Mouse (Mus musculus) liver, postnatal 0 days (tissue): ENCODE measurements at regions not wholly inside any gene's neighbourhood (a gene's known extent, or its start where the extent isn't known, plus 50 kb on each side); places are given as distances from the start of the nearest gene placed in this dataset.

Source experiments
- ATAC-seq: fragments of 200-750 bp; cut with Nextera tagmentation; 2 replicates; pipeline ENCODE4 v1.8.0; 2017; ENCODE audit warnings: mild to moderate bottlenecking, moderate library complexity
- DNase-seq: peaks from one replicate; pipeline ENCODE4 v3.0.0-alpha.2; 2016
- H3K27ac ChIP-seq: fragments of 300-500 bp; sonication (generic); 2 replicates; pipeline ENCODE4 v1.5.1; 2014; ENCODE audit warnings: antibody characterized with exemption, moderate library complexity, mild to moderate bottlenecking, low read depth
- H3K27me3 ChIP-seq: fragments of 300-500 bp; sonication (generic); 2 replicates; pipeline ENCODE4 v1.6.1; 2014; ENCODE audit warnings: low read length, control low read depth, mixed read lengths; ENCODE audit not compliant: insufficient read depth
- H3K36me3 ChIP-seq: fragments of 300-500 bp; sonication (generic); replicated peaks from 2 replicates; pipeline ENCODE4 v1.6.1; 2014; ENCODE audit warnings: mild to moderate bottlenecking, control low read depth, low read length, moderate library complexity, mixed read lengths; ENCODE audit not compliant: insufficient read depth
- H3K4me1 ChIP-seq: fragments of 300-500 bp; sonication (generic); 2 replicates; pipeline ENCODE4 v1.6.1; 2014; ENCODE audit warnings: antibody characterized with exemption, mild to moderate bottlenecking, control low read depth; ENCODE audit not compliant: insufficient read depth
- H3K4me2 ChIP-seq: fragments of 300-500 bp; sonication (generic); 2 replicates; pipeline ENCODE4 v1.6.1; 2014; ENCODE audit warnings: low read depth, mild to moderate bottlenecking, low read length, moderate library complexity, mixed read lengths
- H3K4me3 ChIP-seq: fragments of 300-500 bp; sonication (generic); 2 replicates; pipeline ENCODE4 v1.5.1; 2014; ENCODE audit warnings: low read depth, low read length
- H3K9ac ChIP-seq: fragments of 300-500 bp; sonication (generic); replicated peaks from 2 replicates; pipeline ENCODE4 v1.6.1; 2014; ENCODE audit warnings: mild to moderate bottlenecking, moderate library complexity
- H3K9me3 ChIP-seq: fragments of 300-500 bp; sonication (generic); 2 replicates; pipeline ENCODE4 v1.6.1; 2016; ENCODE audit warnings: mild to moderate bottlenecking, control low read depth, low read length, mixed read lengths
- CTCF ChIP-seq: sonication (generic); IDR thresholded peaks from 2 replicates; pipeline ENCODE4 v1.5.1; 2016; ENCODE audit warnings: antibody characterized with exemption, low read depth
- EP300 ChIP-seq: IDR thresholded peaks from 2 replicates; pipeline ENCODE4 v1.6.1; 2016; ENCODE audit warnings: antibody characterized with exemption, low read depth, mild to moderate bottlenecking
- WGBS: fragments of 180-500 bp; shearing (Covaris S2); extraction: QIAGEN DNeasy Blood & Tissue Kit; methylation state at CpG from one replicate; pipeline ENCODE4 v1.1.7; 2014; ENCODE audit not compliant: insufficient replicate concordance; 5-methylcytosine and 5-hydroxymethylcytosine counted together

DNA sequence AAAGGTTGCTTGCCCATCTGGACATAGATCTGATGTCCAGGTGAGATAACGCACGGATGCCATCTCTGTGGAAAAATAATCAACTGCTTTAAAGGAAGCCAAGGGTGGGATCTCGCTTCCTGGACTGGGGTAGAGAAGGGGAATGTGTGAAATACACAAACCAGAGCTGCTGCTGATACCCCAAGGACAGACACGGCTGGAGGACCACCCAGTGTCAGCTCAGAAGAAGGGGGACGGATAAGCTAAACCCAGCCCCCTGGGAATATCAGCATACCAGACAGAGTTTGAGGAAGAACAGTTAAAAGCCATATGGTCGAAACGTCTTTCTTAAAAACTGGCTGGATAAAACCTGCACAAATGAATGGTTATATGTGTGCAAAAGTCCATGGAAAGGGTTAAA is 202.8 kb upstream of the Klf3 start:
- WGBS = 44% methylated on average over 7 of the region's 7 CpGs
- Histone ChIP-seq H3K4me1 (peaks cover 25% of the 10 kb centered on the region), H3K9me3 (no peaks in the 10 kb centered on the region), H3K36me3 (no peaks in the 10 kb centered on the region), H3K4me2 (peak overlapping the region; percentile 61), H3K27ac (peak overlapping the region; percentile 65), H3K4me3 (peak overlapping the region; percentile 13; the same call in 1 of the 2 replicates), H3K9ac (peak overlapping the region; percentile 44; the same call in 1 of the 2 replicates), H3K27me3 (no peaks in the 10 kb centered on the region)
- no peak for DNase-seq
- ATAC-seq = no peak; the same call in 1 of the 2 replicates
- TF ChIP-seq CTCF (no peak), EP300 (no peak)

DNA sequence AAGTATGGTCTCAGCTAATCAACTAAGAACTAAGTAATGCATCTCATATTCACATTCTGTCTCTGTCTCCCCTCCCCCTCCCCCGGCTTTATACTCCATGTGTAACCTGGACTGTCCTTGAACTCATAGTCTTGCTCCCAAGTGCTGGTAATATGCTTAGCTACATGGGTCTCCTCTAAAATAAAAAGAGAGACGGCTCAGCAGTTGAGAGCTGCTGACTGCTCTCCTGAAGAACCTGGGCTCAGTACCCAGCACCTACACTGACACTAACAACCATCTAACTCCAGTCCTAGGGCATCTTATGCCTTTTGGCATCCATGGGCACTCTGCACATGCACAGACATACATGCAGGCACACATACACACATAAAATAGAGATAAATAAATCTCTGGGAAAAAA is 202.4 kb upstream of the Klf3 start:
- no peak for ATAC-seq
- TF ChIP-seq EP300 = no peak
- no peak for TF ChIP-seq CTCF
- H3K4me3 ChIP-seq = no peak overlapping the region

DNA sequence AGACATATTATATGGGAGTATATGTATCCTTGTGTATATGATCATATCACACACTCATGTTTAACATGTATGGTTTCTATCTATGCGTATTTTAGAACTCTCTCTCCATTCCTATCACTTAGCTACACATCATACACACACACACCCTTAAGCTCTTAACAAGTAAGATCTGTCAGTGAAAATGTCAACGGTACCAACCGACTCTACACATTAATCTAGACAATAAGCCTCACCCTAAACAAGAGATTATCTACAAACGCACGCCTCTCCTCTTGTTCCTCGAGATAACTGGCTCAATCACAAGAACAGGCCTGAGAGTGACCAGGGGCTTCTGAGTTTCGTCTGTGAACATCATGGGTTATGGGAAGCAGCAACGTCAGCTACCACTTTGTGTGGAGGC is 201.9 kb upstream of the Klf3 start:
- Histone ChIP-seq H3K4me3 (no peak overlapping the region), H3K4me2 (0 out of 2 replicates have a peak overlapping the region, but pooled peaks have one; percentile 10), H3K27me3 (no peaks in the 10 kb centered on the region), H3K9ac (no peak overlapping the region; the same call in 1 of the 2 replicates), H3K27ac (0 out of 2 replicates have a peak overlapping the region, but pooled peaks have one; percentile 7), H3K36me3 (no peaks in the 10 kb centered on the region), H3K4me1 (peaks cover 25% of the 10 kb centered on the region), H3K9me3 (no peaks in the 10 kb centered on the region)
- 40% methylated on average over 8 of the region's 8 CpGs for WGBS
- ATAC-seq (peak; percentile 52), DNase-seq (no peak)
- TF ChIP-seq CTCF = no peak
- peak; percentile 97 for TF ChIP-seq EP300

More for the DNA sequence above, 202.4 kb upstream of the Klf3 start:
- Histone ChIP-seq H3K36me3 (no peaks in the 10 kb centered on the region), H3K4me1 (peaks cover 25% of the 10 kb centered on the region), H3K9ac (no peak overlapping the region), H3K27ac (0 out of 2 replicates have a peak overlapping the region, but pooled peaks have one; percentile 7), H3K4me2 (no peak overlapping the region), H3K27me3 (no peaks in the 10 kb centered on the region), H3K9me3 (no peaks in the 10 kb centered on the region)
- DNase-seq = no peak
- 41% methylated on average over 2 of the region's 2 CpGs for WGBS

DNA sequence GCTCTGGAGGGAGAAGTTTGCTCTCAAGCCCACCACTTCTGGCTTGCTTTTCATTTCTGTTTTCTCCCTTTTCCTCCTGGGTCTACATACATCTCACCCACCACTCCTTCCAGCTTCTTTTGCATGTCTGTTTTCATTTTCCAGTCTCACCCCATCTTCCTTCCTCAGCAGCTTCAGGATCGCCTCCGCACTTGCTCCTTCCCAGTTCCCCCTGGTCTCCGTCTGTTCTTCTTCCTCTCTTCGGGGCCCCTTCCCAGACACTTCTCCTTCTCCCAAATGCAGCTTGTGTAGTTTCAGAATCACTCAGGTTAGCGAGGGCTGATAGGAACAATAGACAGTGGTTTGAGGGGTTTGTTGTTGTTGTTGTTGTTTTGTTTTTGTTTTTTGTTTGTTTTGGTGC is 201.4 kb upstream of the Klf3 start:
- Histone ChIP-seq H3K27ac (no peak overlapping the region), H3K4me3 (no peak overlapping the region), H3K4me1 (peaks cover 25% of the 10 kb centered on the region), H3K9me3 (no peaks in the 10 kb centered on the region), H3K4me2 (peak overlapping the region; percentile 10; the same call in 1 of the 2 replicates), H3K27me3 (no peaks in the 10 kb centered on the region), H3K36me3 (no peaks in the 10 kb centered on the region), H3K9ac (no peak overlapping the region; the same call in 1 of the 2 replicates)
- TF ChIP-seq CTCF (no peak), EP300 (no peak)
- 53% methylated on average over 5 of the region's 5 CpGs for WGBS
- ATAC-seq (no peak), DNase-seq (no peak)

DNA sequence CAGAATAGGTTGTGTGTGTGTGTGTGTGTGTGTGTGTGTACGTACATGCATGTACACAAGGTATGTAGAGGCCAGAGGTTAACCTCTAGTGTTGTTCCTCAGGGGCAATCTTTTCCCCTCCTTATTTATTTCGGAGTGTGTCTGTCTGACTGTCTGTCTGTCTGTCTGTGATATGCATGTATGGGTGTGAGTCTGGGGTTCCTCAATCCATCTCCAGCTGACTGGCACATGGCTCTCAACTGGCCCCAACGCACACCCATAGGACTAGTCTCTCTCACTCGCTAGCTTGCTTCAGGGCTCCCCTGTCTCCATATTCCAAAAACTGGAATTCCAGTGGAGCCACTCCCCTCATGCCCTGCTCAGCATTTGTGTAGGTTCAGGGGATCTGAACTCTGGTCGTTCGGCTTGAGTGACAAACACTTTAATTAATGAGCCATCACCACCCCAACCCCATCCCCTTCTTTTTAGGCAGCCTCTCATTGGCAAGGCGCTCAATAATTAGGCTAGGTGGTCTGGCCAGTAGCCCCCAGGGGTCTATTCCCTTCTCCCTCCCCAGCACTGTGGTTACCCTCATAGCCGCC is 200.7 kb upstream of the Klf3 start:
- no peak overlapping the region for H3K4me2 ChIP-seq
- peaks cover 25% of the 10 kb centered on the region for H3K4me1 ChIP-seq
- 85% methylated on average over 8 of the region's 8 CpGs for WGBS
- ATAC-seq = no peak
- H3K27me3 ChIP-seq = no peaks in the 10 kb centered on the region
- H3K9me3 ChIP-seq = no peaks in the 10 kb centered on the region
- TF ChIP-seq EP300 (no peak), CTCF (no peak)
- H3K36me3 ChIP-seq = no peaks in the 10 kb centered on the region
- H3K9ac ChIP-seq = no peak overlapping the region
- no peak for DNase-seq
- H3K27ac ChIP-seq = no peak overlapping the region
- H3K4me3 ChIP-seq = no peak overlapping the region

DNA sequence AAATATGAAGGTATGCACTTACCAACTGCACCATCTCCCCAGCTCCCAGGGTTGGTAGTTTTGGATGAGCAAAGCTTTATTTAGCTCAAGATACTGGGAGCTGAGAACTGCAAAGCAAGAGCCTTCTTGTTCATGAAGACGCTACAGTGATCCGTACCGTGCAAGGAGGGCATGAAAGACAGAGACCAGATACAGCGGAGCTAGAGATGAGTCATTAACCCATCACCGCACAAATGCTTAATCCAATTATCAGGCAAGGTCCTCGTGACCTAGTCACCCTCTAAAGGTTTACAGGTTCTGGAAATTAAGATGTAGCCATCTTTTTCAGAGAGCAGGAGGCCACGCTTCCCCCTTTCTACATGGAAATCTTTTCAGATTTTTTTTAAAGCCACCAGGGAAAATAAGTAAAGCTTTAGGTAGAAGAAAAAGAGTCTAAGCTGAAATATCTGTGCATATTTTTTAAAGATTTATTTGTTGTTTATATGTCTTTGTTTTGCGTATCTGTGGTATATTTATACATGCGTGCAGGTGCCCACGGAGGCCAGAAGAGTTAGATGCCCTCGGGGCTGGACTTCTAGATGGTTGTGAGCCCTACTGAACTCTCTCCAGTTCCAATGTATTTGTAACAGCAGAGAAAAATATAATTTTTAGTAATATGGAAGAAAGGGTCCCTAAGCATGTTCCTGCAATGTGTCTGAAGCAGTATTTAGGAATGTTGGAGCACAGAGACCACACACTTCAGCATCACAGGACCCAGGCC is 200.0 kb upstream of the Klf3 start:
- H3K9ac ChIP-seq = no peak overlapping the region
- no peaks in the 10 kb centered on the region for H3K9me3 ChIP-seq
- H3K27ac ChIP-seq = no peak overlapping the region
- ATAC-seq = no peak
- no peaks in the 10 kb centered on the region for H3K27me3 ChIP-seq
- peaks cover 25% of the 10 kb centered on the region for H3K4me1 ChIP-seq
- H3K4me3 ChIP-seq = no peak overlapping the region
- H3K4me2 ChIP-seq = no peak overlapping the region
- WGBS = 92% methylated on average over 11 of the region's 11 CpGs
- no peaks in the 10 kb centered on the region for H3K36me3 ChIP-seq
- no peak for TF ChIP-seq EP300
- TF ChIP-seq CTCF = no peak
- no peak for DNase-seq
